Mouse (Mus musculus) heart, adult 2 months (tissue): Measurements from ENCODE around the gene Tmem199.

ENCODE experiments used
- CTCF ChIP-seq: fragments of 200-600 bp; IDR thresholded peaks from 2 replicates; pipeline ENCODE4 v1.8.1; 2022; ENCODE audit warnings: antibody characterized with exemption, mild to moderate bottlenecking, moderate library complexity
- EP300 ChIP-seq: fragments of 200-500 bp; IDR thresholded peaks from 2 replicates; pipeline ENCODE4 v1.6.1; 2011; ENCODE audit warnings: low read depth, low read length, control low read depth; ENCODE audit not compliant: insufficient read depth
- POLR2A ChIP-seq: fragments of 200-500 bp; IDR thresholded peaks from 2 replicates; pipeline ENCODE4 v1.6.1; 2011; ENCODE audit warnings: mild to moderate bottlenecking, low read depth, low read length, control low read depth; ENCODE audit not compliant: insufficient read depth

DNA sequence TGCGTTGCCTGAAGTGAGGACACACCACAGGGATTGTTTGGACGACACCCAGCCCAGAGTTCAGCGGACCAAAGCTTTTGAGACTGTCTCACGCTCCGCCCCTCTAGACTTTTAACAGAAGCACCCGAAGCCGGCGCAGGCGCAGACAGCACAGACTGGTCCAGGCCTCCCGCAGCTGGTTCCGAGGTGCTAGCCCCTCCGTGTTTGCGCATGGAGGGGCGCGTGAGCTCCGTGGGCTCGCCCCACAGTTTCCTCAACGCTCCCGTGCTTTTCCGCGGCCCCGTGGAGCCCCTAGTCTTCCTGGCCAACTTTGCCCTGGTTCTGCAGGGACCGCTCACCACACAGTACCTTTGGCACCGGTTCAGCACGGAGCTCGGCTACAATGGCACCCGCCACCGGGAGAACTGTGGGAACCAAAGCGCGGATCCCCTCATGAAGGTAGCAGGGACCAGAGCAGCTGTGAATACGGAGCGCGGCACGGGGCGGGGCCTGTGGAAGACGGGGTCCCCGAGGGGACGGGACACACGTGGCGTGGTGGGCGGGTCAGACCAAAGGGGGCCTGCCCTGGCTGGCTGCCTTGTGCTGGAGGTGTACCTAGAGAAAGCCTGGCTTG lies 46.3 kb downstream of the Tmem199 start, which contains the start of gene Slc46a1:
- TF ChIP-seq CTCF (no peak), POLR2A (no peak), EP300 (no peak)
